ENCODE assay signal across 25 mouse cellular contexts in genomic region chr1:42388740-42389139, GRCm38 (mm10).
DNase-seq lines count a peak whose midpoint lies in the region; ATAC-seq lines count a peak whose summit lies in the region.
"Had no signal": no experiment of that assay in that cellular context is flagged by ENCODE, and none has a peak within 500 bp of the region (broad histone marks: within the 10 kb centered on the region; RNA-seq: fewer than 3 reads in every experiment).

No protein-coding gene starts in this region.

- ATAC-seq in intestine, embryonic 15.5 days, result peak; percentile 40
- ATAC-seq: forebrain, embryonic 14.5 days; forebrain, postnatal 0 days; Patski had no signal

- H3K4me3 ChIP-seq in intestine, embryonic 15.5 days (replicated peaks), result no peak overlapping the region
- H3K4me3 ChIP-seq: forebrain, embryonic 10.5 days; heart, adult 2 months; hindbrain, embryonic 12.5 days; hindbrain, embryonic 15.5 days had no signal

- H3K36me3 ChIP-seq in intestine, embryonic 15.5 days, result no peaks in the 10 kb centered on the region
- H3K36me3 ChIP-seq: forebrain, embryonic 10.5 days; G1E; hindbrain, embryonic 12.5 days; hindbrain, embryonic 15.5 days had no signal

- DNase-seq in frontal cortex, postnatal 36 days (ENCODE audit: low spot score in 2 of 2), result peak; percentile 3 to 9
- no peak for DNase-seq in frontal cortex, postnatal 14 days (ENCODE audit: low spot score in 2 of 2)
- peak; percentile 29 for DNase-seq in brain, adult 2 months (ENCODE audit: low read depth, low spot score)
- DNase-seq in layer of hippocampus, adult 9-11 months, result no peak
- no peak for DNase-seq in embryo, embryonic 10.5 days (ENCODE audit: low spot score)
- DNase-seq: adrenal gland, postnatal 10 days; adrenal gland, postnatal 36 days; B cell, adult 2 months; cerebellum, adult 11 months; cerebellum, adult 2 months; cerebellum, postnatal 10 days; cerebellum, postnatal 36 days; forebrain, postnatal 0 days; gastrocnemius, postnatal 25 days; heart, adult 2 months; kidney, adult 11 months; kidney, adult 9 months had no signal

- 70% methylated on average over 6 of the region's 6 CpGs for WGBS in intestine, embryonic 15.5 days

- H3K9me3 ChIP-seq in intestine, embryonic 15.5 days, result no peaks in the 10 kb centered on the region
- H3K9me3 ChIP-seq: forebrain, embryonic 10.5 days; hindbrain, embryonic 12.5 days; hindbrain, embryonic 15.5 days had no signal

- H3K4me1 ChIP-seq in intestine, embryonic 15.5 days (replicated peaks), result 0 out of 2 replicates have a peak, but pooled peaks cover 3% of the 10 kb centered on the region

- H3K27ac ChIP-seq in intestine, embryonic 15.5 days, result no peak overlapping the region
- H3K27ac ChIP-seq: forebrain, embryonic 10.5 days; heart, adult 2 months; hindbrain, embryonic 12.5 days; hindbrain, embryonic 15.5 days had no signal

- no peaks in the 10 kb centered on the region for H3K27me3 ChIP-seq in intestine, embryonic 15.5 days (replicated peaks)
- H3K27me3 ChIP-seq: CH12.LX; hindbrain, embryonic 12.5 days; hindbrain, embryonic 15.5 days; Patski had no signal

- H3K9ac ChIP-seq in intestine, embryonic 15.5 days, result no peak overlapping the region
- H3K9ac ChIP-seq: forebrain, postnatal 0 days; hindbrain, embryonic 12.5 days; hindbrain, embryonic 15.5 days had no signal

- no peak overlapping the region for H3K4me2 ChIP-seq in intestine, embryonic 15.5 days (replicated peaks)
- H3K4me2 ChIP-seq: hindbrain, embryonic 12.5 days had no signal

Comparison
In these comparisons a context has a peak if more than half of its experiments do, and no peak if none do; other contexts are left out.
1. DNase-seq: peak in frontal cortex, postnatal 36 days (2 of 2) and brain, adult 2 months (single experiment); none in frontal cortex, postnatal 14 days (0 of 2), layer of hippocampus, adult 9-11 months (single experiment) and embryo, embryonic 10.5 days (single experiment).